Mouse (Mus musculus) midbrain, embryonic 13.5 days (tissue): ENCODE data around the gene Pcca. TPM values are rescaled to one million over a fixed set of nuclear protein-coding genes. Genes with fewer than 3 reads are reported as not detected.

Experiments
- ATAC-seq: fragments of 200-750 bp; cut with Nextera tagmentation; 2 replicates; pipeline ENCODE4 v1.8.0; 2017; ENCODE audit warnings: mild to moderate bottlenecking, moderate TSS enrichment, moderate library complexity
- H3K27ac ChIP-seq: fragments of 300-500 bp; sonication (generic); 2 replicates; pipeline ENCODE4 v1.5.1; 2015; ENCODE audit warnings: inconsistent platforms, mild to moderate bottlenecking, moderate library complexity
- H3K27me3 ChIP-seq: fragments of 300-500 bp; sonication (generic); 2 replicates; pipeline ENCODE4 v1.6.1; 2015; ENCODE audit warnings: mild to moderate bottlenecking, inconsistent platforms
- H3K36me3 ChIP-seq: fragments of 300-500 bp; sonication (generic); 2 replicates; pipeline ENCODE4 v1.6.1; 2015; ENCODE audit warnings: mild to moderate bottlenecking, inconsistent platforms
- H3K4me1 ChIP-seq: fragments of 300-500 bp; sonication (generic); replicated peaks from 2 replicates; pipeline ENCODE4 v1.6.1; 2015; ENCODE audit warnings: inconsistent platforms
- H3K4me2 ChIP-seq: fragments of 300-500 bp; sonication (generic); replicated peaks from 2 replicates; pipeline ENCODE4 v1.6.1; 2015; ENCODE audit warnings: moderate library complexity, mild to moderate bottlenecking, inconsistent platforms
- H3K4me3 ChIP-seq: fragments of 300-500 bp; sonication (generic); replicated peaks from 2 replicates; pipeline ENCODE4 v1.5.1; 2015; ENCODE audit warnings: mild to moderate bottlenecking, inconsistent platforms
- H3K9ac ChIP-seq: fragments of 300-500 bp; sonication (generic); replicated peaks from 2 replicates; pipeline ENCODE4 v1.6.1; 2015; ENCODE audit warnings: mild to moderate bottlenecking, inconsistent platforms
- H3K9me3 ChIP-seq: fragments of 300-500 bp; sonication (generic); 2 replicates; pipeline ENCODE4 v1.6.1; 2016; ENCODE audit warnings: mild to moderate bottlenecking, inconsistent platforms
- WGBS: fragments of 180-500 bp; shearing (Covaris S2); methylation state at CpG from one replicate; pipeline ENCODE4 v1.1.7; 2015; 5-methylcytosine and 5-hydroxymethylcytosine counted together
- polyA plus RNA-seq: library from polyadenylated mRNA; unstranded; fragments of >200 nt; fragmentation: Nextera tagmentation; extraction: Ambion mirVana; gene quantifications from 2 replicates; pipeline ENCODE4 v1.2.1, GENCODE M21; 2015

The Pcca gene
- polyA plus RNA-seq, 1 experiment from 2014 or later = 27.4 TPM

DNA sequence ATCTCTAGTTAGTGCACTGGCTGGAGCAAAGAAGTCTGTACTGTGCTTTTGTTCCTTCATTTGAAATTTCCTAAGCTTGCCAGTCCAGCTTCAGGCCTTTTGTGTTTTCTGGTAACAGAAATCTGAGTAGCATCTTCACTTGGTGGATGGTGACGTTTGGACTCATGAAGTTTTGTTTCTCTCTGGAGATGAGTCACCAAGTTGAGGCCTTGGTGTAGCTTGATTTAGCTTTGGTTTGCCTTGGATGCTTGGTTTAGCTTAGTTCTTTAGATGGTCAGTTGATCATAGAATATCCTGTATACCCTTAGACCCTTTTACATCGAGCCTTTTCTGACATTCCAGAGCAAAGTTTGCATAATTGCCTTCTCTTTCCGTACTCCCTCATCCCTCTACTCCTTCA, 141.5 kb downstream of the Pcca start:
- Histone ChIP-seq H3K4me1 (no peaks in the 10 kb centered on the region), H3K9ac (no peak overlapping the region), H3K4me2 (no peak overlapping the region), H3K27me3 (no peaks in the 10 kb centered on the region), H3K9me3 (no peaks in the 10 kb centered on the region), H3K36me3 (no peaks in the 10 kb centered on the region), H3K27ac (no peak overlapping the region), H3K4me3 (no peak overlapping the region)
- WGBS = 83% methylated on average over 3 of the region's 3 CpGs
- ATAC-seq = no peak

DNA sequence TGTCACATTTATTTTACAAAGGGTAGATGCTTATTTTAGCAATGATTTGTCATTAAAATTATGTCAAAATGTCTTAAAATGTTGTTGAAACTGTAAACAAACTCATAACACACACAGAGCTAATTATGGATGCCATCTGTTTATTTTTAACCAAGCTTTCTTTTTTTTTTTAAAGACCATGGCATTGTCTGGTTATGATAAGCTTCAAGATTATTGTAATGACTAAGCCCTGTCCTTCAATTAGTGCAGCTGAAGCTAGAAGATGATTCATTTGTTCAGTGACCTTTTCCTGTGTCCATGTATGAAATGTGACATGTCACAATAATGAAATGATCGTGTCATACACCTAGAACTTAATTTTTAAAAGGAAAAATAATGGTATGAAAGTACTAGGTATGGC, 149.5 kb downstream of the Pcca start:
- Histone ChIP-seq H3K36me3 (no peaks in the 10 kb centered on the region), H3K9me3 (no peaks in the 10 kb centered on the region), H3K27ac (no peak overlapping the region), H3K9ac (no peak overlapping the region), H3K4me3 (no peak overlapping the region), H3K4me1 (peaks cover 18% of the 10 kb centered on the region), H3K27me3 (no peaks in the 10 kb centered on the region), H3K4me2 (no peak overlapping the region)
- WGBS = 82% methylated on average over 1 of the region's 1 CpGs
- no peak for ATAC-seq

DNA sequence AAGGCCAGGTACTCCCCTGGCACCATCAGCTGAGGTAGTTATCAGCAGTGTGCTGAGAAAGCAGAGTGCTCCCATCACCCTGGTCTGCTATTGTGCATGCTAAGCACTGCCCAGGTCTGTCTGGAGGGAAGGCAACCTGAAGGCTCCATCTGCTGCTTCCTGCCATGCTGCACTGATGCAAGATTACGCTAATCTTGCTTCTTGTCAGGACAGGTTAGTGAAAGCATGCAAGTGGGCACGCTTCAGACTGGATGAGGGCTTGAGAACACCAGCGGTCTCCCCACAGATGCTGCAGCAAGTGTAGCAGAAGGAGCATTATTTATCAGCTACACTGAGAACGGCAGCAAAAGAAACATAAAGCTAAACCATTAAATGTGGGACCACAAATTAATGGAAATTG, 150.1 kb downstream of the Pcca start:
- Histone ChIP-seq H3K4me3 (no peak overlapping the region), H3K4me1 (peaks cover 18% of the 10 kb centered on the region), H3K9me3 (no peaks in the 10 kb centered on the region), H3K36me3 (no peaks in the 10 kb centered on the region), H3K27ac (peak overlapping the region; percentile 52; the same call in 1 of the 2 replicates), H3K27me3 (no peaks in the 10 kb centered on the region), H3K4me2 (no peak overlapping the region), H3K9ac (no peak overlapping the region)
- ATAC-seq = peak; percentile 83; the same call in 1 of the 2 replicates
- WGBS = 68% methylated on average over 4 of the region's 4 CpGs

DNA sequence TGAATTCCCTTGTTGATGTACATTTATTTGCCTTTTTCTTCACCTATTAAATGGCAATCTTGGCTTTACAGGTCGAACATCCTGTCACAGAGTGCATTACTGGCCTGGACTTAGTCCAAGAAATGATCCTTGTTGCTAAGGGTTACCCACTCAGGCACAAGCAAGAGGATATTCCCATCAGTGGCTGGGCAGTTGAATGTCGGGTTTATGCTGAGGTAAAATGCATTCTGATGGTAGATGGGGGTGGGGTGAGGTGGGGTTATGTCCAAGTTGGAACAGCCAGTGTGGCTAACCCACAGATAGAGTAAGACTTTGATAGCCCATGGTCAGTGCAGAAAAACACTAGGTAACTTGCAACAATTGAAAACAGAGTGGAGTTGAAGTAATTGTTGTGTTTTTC, 150.7 kb downstream of the Pcca start:
- ATAC-seq = peak; percentile 65; the same call in 1 of the 2 replicates
- Histone ChIP-seq H3K4me2 (no peak overlapping the region), H3K4me3 (no peak overlapping the region), H3K4me1 (peaks cover 21% of the 10 kb centered on the region), H3K36me3 (no peaks in the 10 kb centered on the region), H3K27me3 (no peaks in the 10 kb centered on the region), H3K9ac (no peak overlapping the region), H3K27ac (no peak overlapping the region), H3K9me3 (no peaks in the 10 kb centered on the region)
- WGBS = 29% methylated on average over 2 of the region's 2 CpGs

DNA sequence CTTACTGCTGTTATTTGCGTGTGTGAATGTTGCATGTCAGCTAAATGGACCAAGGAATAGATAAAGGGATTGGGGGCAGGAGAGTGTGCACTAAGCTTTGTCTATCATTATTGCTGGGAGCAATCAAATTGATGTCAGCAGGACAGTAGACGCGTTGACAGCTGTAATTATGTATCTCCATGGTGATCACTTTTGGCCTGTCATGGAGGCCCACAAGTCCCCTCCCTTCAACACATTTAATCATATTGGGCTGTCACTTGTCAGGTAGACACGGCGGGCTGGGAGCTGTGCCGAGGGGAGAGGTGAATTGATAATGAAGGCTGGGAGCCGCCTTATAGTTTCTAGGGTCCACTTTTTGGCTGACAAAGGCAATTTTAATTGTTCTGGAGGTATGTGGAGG, 153.3 kb downstream of the Pcca start:
- Histone ChIP-seq H3K9ac (no peak overlapping the region), H3K9me3 (no peaks in the 10 kb centered on the region), H3K4me3 (no peak overlapping the region), H3K36me3 (peaks cover 4% of the 10 kb centered on the region; the same call in 1 of the 2 replicates), H3K4me1 (peaks cover 21% of the 10 kb centered on the region), H3K27ac (no peak overlapping the region), H3K4me2 (no peak overlapping the region), H3K27me3 (no peaks in the 10 kb centered on the region)
- WGBS = 61% methylated on average over 7 of the region's 7 CpGs
- no peak for ATAC-seq

DNA sequence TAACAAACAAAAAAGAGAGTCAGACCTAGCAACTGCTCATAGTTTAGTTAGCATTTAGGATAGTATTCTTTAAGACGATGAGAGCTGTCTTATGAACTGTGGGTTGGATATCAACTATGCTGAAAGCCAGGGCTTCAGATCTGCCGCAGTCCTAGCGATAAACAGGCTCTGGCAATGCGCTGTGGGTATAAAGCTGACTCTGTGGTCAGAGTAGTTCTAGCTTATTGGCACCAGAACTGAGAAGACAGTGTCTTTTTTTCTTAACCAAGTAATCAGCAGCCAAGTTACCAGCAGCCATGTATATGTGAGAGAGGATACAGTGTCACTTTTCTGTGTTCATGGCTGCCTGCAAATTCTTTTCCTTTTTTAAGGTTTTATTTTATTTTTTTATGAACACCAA, 154.3 kb downstream of the Pcca start:
- H3K27ac ChIP-seq = no peak overlapping the region
- no peak overlapping the region for H3K4me2 ChIP-seq
- ATAC-seq = no peak
- peaks cover 21% of the 10 kb centered on the region for H3K4me1 ChIP-seq
- no peaks in the 10 kb centered on the region for H3K27me3 ChIP-seq
- H3K36me3 ChIP-seq = peaks cover 5% of the 10 kb centered on the region; the same call in 1 of the 2 replicates
- no peak overlapping the region for H3K9ac ChIP-seq
- WGBS = 92% methylated on average over 4 of the region's 4 CpGs
- H3K9me3 ChIP-seq = no peaks in the 10 kb centered on the region
- H3K4me3 ChIP-seq = no peak overlapping the region

DNA sequence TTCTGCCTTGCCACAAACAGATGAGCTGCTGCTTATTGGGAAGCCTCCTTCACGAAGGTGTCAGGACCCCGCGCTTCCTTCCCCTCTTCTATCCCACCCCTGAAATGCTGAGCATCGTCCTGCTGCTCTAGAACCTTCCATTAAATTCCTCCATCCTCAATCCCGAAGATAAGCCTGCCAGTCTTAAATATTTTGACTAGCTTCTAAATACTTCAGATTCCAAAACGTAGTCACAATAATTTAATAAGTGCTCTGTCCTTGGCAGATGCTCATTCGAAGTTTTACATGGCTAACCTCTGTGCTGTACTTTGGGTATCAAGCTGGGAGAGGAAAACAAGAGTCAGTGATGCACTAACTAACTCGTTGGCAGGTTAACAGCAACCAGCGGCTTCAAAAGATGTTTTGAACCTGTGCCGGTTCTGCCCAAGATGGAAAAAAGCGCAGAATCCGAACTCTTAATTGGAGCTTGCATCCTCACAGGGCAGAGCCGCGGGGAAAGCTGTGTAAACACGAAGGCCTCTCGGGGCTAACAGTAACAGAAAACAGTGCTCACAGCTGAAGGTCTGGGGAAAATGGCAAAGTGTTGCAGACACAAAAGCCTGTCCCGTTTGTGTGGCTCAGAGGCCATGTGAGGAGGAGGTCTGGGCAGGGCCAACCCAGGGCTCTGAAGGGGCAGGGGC, 155.2 kb downstream of the Pcca start:
- Histone ChIP-seq H3K36me3 (peaks cover 5% of the 10 kb centered on the region; the same call in 1 of the 2 replicates), H3K4me1 (peaks cover 18% of the 10 kb centered on the region), H3K4me3 (no peak overlapping the region), H3K9me3 (no peaks in the 10 kb centered on the region), H3K27me3 (no peaks in the 10 kb centered on the region), H3K4me2 (no peak overlapping the region), H3K27ac (peak overlapping the region; percentile 51; the same call in 1 of the 2 replicates), H3K9ac (no peak overlapping the region)
- 60% methylated on average over 17 of the region's 17 CpGs for WGBS
- no peak for ATAC-seq

DNA sequence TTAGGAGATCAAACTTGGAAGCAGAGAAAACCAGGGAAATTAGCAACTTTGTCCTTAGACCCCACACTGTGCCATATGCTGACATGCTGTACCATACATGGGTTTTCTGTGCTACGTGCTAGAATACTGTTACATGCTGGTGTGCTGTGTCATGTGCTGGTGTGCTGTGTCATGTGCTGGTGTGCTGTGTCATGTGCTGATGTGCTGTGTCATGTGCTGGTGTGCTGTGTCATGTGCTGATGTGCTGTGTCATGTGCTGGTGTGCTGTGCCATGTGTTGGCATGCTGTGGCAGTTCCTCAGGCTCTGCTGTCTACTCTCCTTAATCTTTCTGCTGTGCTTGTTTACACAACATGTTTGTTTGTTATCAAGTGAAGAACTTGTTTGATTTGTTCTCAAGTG, 157.4 kb downstream of the Pcca start:
- ATAC-seq = no peak

DNA sequence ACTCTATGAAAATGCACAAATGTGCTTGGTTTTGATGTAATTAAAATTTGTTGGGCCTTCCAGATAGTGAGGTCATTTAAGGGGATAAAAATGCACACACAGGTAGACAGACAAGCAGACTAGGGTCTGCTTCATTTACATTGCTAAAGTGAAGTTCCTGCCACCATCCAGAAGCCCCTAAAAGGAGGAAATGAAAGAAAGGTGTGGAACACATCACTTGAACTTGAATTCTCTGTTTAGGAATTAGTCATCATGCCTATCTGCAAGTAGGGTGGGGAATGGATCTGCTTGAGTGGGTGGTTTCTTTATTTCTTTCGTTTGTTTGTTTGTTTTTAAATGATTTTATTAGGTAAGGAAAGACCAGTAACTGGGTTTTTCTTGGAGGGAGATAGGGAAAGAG, 166.2 kb downstream of the Pcca start:
- H3K4me1 ChIP-seq = no peaks in the 10 kb centered on the region
- no peaks in the 10 kb centered on the region for H3K27me3 ChIP-seq
- 0 out of 2 replicates have a peak, but pooled peaks cover 6% of the 10 kb centered on the region for H3K36me3 ChIP-seq
- H3K4me2 ChIP-seq = no peak overlapping the region
- no peak overlapping the region for H3K4me3 ChIP-seq
- ATAC-seq = no peak
- H3K27ac ChIP-seq = no peak overlapping the region
- H3K9me3 ChIP-seq = no peaks in the 10 kb centered on the region
- WGBS = 94% methylated on average over 1 of the region's 1 CpGs
- H3K9ac ChIP-seq = no peak overlapping the region

More for the DNA sequence above, 157.4 kb downstream of the Pcca start:
- H3K9me3 ChIP-seq = no peaks in the 10 kb centered on the region
- no peak overlapping the region for H3K4me2 ChIP-seq
- H3K4me1 ChIP-seq = peaks cover 9% of the 10 kb centered on the region; the same call in 1 of the 2 replicates
- peaks cover 5% of the 10 kb centered on the region; the same call in 1 of the 2 replicates for H3K36me3 ChIP-seq
- no peak overlapping the region for H3K9ac ChIP-seq
- no peak overlapping the region for H3K27ac ChIP-seq
- H3K4me3 ChIP-seq = no peak overlapping the region
- 90% methylated on average over 1 of the region's 1 CpGs for WGBS
- H3K27me3 ChIP-seq = no peaks in the 10 kb centered on the region

DNA sequence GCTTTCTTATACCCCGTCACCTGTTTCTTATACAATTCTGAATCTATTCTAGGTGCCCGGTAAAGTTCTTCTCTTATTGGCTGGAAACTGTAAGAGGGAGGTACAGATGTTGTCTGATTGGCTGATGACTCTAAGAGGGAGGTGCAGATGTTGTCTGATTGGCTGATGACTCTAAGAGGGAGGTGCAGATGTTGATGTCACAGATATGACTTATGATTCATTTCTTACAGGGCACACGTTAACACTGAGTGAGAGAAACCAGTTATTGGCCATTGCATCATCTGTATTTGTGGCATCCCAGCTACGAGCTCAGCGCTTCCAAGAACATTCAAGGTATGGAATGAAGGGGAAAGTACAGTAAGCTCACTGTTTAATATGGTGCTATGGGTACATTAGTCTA, 179.7 kb downstream of the Pcca start:
- no peak overlapping the region for H3K9ac ChIP-seq
- no peaks in the 10 kb centered on the region for H3K36me3 ChIP-seq
- H3K4me1 ChIP-seq = no peaks in the 10 kb centered on the region
- H3K4me3 ChIP-seq = no peak overlapping the region
- ATAC-seq = no peak
- H3K27me3 ChIP-seq = no peaks in the 10 kb centered on the region
- no peaks in the 10 kb centered on the region for H3K9me3 ChIP-seq
- H3K27ac ChIP-seq = no peak overlapping the region
- WGBS = 94% methylated on average over 5 of the region's 5 CpGs
- H3K4me2 ChIP-seq = no peak overlapping the region

DNA sequence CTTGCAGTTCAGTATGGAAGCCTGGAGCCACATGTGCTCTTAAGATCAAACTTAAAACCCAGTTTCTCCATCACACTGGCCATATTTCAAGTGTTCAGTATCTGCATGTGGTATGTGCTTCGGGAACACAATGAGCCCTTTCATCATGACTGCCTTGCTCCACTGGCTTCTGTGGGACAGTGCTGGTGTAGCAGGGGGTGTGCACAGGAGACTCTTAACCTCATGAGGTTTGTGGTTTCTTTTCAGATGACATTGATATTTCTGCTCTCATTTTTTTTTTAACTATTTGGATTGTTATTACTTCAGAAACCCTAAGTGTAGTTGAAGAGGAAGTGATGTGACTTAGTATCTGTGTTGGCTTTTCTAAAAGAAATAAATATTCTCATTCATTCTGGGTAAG, 180.8 kb downstream of the Pcca start:
- Histone ChIP-seq H3K9ac (no peak overlapping the region), H3K27me3 (no peaks in the 10 kb centered on the region), H3K36me3 (no peaks in the 10 kb centered on the region), H3K4me2 (no peak overlapping the region), H3K27ac (no peak overlapping the region), H3K9me3 (no peaks in the 10 kb centered on the region), H3K4me1 (0 out of 2 replicates have a peak, but pooled peaks cover under 1% of the 10 kb centered on the region), H3K4me3 (no peak overlapping the region)
- ATAC-seq = no peak
- WGBS = 87% methylated on average over 1 of the region's 1 CpGs

DNA sequence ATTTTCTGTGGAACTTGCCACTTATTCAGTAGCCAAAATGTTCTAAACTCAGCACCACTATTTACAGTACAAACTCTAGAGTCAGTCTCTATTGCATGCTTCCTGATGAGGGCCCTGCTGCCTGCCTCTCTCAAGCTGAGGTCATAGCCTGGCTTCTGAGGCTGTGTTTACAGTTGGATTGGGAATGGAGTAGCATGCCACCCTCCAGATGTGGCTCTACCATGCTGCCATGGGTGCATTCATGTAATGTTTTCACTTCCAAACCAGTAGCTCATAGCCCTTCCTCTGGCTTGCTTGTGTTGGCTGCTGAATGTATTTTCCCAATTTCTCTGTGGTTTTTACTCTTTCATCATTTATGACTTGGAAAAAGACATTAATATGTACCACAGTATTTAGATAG, 181.9 kb downstream of the Pcca start:
- Histone ChIP-seq H3K27ac (no peak overlapping the region), H3K36me3 (no peaks in the 10 kb centered on the region), H3K9me3 (no peaks in the 10 kb centered on the region), H3K9ac (no peak overlapping the region), H3K4me3 (no peak overlapping the region), H3K27me3 (no peaks in the 10 kb centered on the region), H3K4me2 (no peak overlapping the region), H3K4me1 (peaks cover 12% of the 10 kb centered on the region)
- ATAC-seq = no peak
